Mouse (Mus musculus): Measurements from ENCODE around the gene Klf7.

DNA sequence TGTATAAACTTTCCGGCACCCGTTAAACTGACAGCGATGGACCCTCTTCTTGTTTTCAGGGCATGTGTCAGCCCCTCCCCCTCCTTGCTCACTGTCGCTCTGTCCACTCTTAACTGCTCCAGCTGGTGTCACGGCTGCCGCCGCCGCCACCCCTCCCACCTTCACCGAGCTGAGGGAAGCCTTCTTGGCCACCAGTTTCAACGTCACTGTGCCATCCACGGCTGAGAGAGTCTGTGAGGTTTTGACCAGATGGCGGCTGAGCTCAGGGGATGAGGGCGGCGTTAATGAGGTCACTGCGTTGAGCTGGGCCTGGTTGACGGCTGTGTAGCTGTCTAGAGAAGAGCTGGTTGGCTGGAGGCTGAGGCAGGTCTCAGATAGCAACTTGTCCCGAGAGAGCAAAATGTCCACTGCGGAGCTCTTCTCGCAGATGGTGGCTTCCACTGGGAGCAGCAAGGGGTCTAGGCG is 43.3 kb downstream of the Klf7 start:
- TF ChIP-seq POLR2A (IDR thresholded peaks at IDR 0.05; ENCODE audit: extremely low read depth, insufficient read depth, low read length) (no peak), CTCF (IDR thresholded peaks at IDR 0.05; ENCODE audit: extremely low read depth, insufficient read depth, low read length) (no peak)

Measured in cortical plate, adult 2 months (tissue).